Mouse (Mus musculus) limb, embryonic 10.5 days (tissue): ENCODE data around the gene Cdk4. TPM values are rescaled to one million over a fixed set of nuclear protein-coding genes. Genes with fewer than 3 reads are reported as not detected.
"Not testable (repeated sequence)": the region's sequence is repeated elsewhere in the genome, so short reads cannot be mapped to it uniquely, and the experiment has no call there.

Experiments
- DNase-seq: peaks from one replicate; pipeline ENCODE4 v3.0.0-alpha.2; 2017; ENCODE audit warnings: low spot score
- H3K27ac ChIP-seq: fragments of 300-500 bp; sonication (generic); 2 replicates; pipeline ENCODE4 v1.5.1; 2016; ENCODE audit warnings: mild to moderate bottlenecking
- H3K27me3 ChIP-seq: fragments of 300-500 bp; sonication (generic); 2 replicates; pipeline ENCODE4 v1.6.1; 2016; ENCODE audit warnings: low read depth, mild to moderate bottlenecking; ENCODE audit not compliant: poor library complexity, severe bottlenecking
- H3K36me3 ChIP-seq: fragments of 300-500 bp; sonication (generic); 2 replicates; pipeline ENCODE4 v1.6.1; 2016; ENCODE audit warnings: mild to moderate bottlenecking, moderate library complexity
- H3K4me1 ChIP-seq: fragments of 300-500 bp; sonication (generic); 2 replicates; pipeline ENCODE4 v1.6.1; 2016
- H3K4me3 ChIP-seq: fragments of 300-500 bp; sonication (generic); 2 replicates; pipeline ENCODE4 v1.5.1; 2016; ENCODE audit warnings: mild to moderate bottlenecking, moderate library complexity
- H3K9me3 ChIP-seq: fragments of 300-500 bp; sonication (generic); replicated peaks from 2 replicates; pipeline ENCODE4 v1.6.1; 2016; ENCODE audit warnings: mild to moderate bottlenecking
- WGBS: fragments of 180-500 bp; shearing (Covaris S2); methylation state at CpG from one replicate; pipeline ENCODE4 v1.1.7; 2016; 5-methylcytosine and 5-hydroxymethylcytosine counted together
- polyA plus RNA-seq: library from polyadenylated mRNA; unstranded; fragments of >200 nt; fragmentation: Nextera tagmentation; extraction: Ambion mirVana; gene quantifications from 2 replicates; pipeline ENCODE4 v1.2.1, GENCODE M21; 2016

The Cdk4 gene
- polyA plus RNA-seq, 1 experiment from 2014 or later = 3,142 TPM

- WGBS = 80% methylated on average over 9 of the region's 9 CpGs
- Histone ChIP-seq H3K27ac (peak overlapping the region; percentile 89; the same call in 1 of the 2 replicates), H3K9me3 (no peaks in the 10 kb centered on the region)
These were observed 7.9 kb downstream of the Cdk4 start for GRCm38 (mm10) chr10:127071203-127071602.

GRCm38 (mm10) chr10:127072270-127072669 lies 8.9 kb downstream of the Cdk4 start:
- 92% methylated on average over 4 of the region's 4 CpGs for WGBS
- H3K4me3 ChIP-seq, H3K27ac ChIP-seq, DNase-seq, H3K9me3 ChIP-seq: not testable (repeated sequence)
- H3K36me3 ChIP-seq = peaks cover 16% of the 10 kb centered on the region
- H3K27me3 ChIP-seq = peaks cover 26% of the 10 kb centered on the region
- peaks cover 30% of the 10 kb centered on the region for H3K4me1 ChIP-seq

More at GRCm38 (mm10) chr10:127071203-127071602, 7.9 kb downstream of the Cdk4 start:
- no peak for DNase-seq
- H3K4me3 ChIP-seq = peak overlapping the region; percentile 68
- H3K4me1 ChIP-seq = peaks cover 33% of the 10 kb centered on the region
- H3K27me3 ChIP-seq = peaks cover 15% of the 10 kb centered on the region
- H3K36me3 ChIP-seq = peaks cover 26% of the 10 kb centered on the region

- peaks cover 35% of the 10 kb centered on the region for H3K4me1 ChIP-seq
- 79% methylated on average over 2 of the region's 2 CpGs for WGBS
- H3K4me3 ChIP-seq, DNase-seq, H3K36me3 ChIP-seq, H3K27ac ChIP-seq, H3K9me3 ChIP-seq: not testable (repeated sequence)
- H3K27me3 ChIP-seq = peaks cover 33% of the 10 kb centered on the region
These were observed 9.6 kb downstream of the Cdk4 start for GRCm38 (mm10) chr10:127072969-127073368.

GRCm38 (mm10) chr10:127073981-127074380 lies 10.6 kb downstream of the Cdk4 start:
- peaks cover 43% of the 10 kb centered on the region for H3K27me3 ChIP-seq
- no peak overlapping the region for H3K27ac ChIP-seq
- no peak overlapping the region for H3K4me3 ChIP-seq
- WGBS = 92% methylated on average over 1 of the region's 1 CpGs
- DNase-seq = no peak
- no peaks in the 10 kb centered on the region for H3K9me3 ChIP-seq
- H3K4me1 ChIP-seq = peaks cover 38% of the 10 kb centered on the region
- H3K36me3 ChIP-seq = no peaks in the 10 kb centered on the region

GRCm38 (mm10) chr10:127075080-127075479 lies 11.7 kb downstream of the Cdk4 start, which contains the start of gene Agap2:
TSS of gene Agap2 (plus strand) at chr10:127075284.
- no peak for DNase-seq
- Histone ChIP-seq H3K4me1 (peaks cover 42% of the 10 kb centered on the region), H3K9me3 (no peaks in the 10 kb centered on the region), H3K36me3 (no peaks in the 10 kb centered on the region), H3K27ac (no peak within 1 kb of the TSS), H3K27me3 (peaks cover 54% of the 10 kb centered on the region), H3K4me3 (no peak within 1 kb of the TSS)
- 62% methylated on average over 9 of the region's 9 CpGs for WGBS

- DNase-seq = no peak
- no peaks in the 10 kb centered on the region for H3K36me3 ChIP-seq
- H3K27ac ChIP-seq = no peak overlapping the region
- peaks cover 60% of the 10 kb centered on the region for H3K27me3 ChIP-seq
- peaks cover 45% of the 10 kb centered on the region for H3K4me1 ChIP-seq
- 82% methylated on average over 8 of the region's 8 CpGs for WGBS
- H3K9me3 ChIP-seq = no peaks in the 10 kb centered on the region
- no peak overlapping the region for H3K4me3 ChIP-seq
These were observed 12.3 kb downstream of the Cdk4 start for GRCm38 (mm10) chr10:127075651-127076050.

- H3K36me3 ChIP-seq = no peaks in the 10 kb centered on the region
- no peak overlapping the region for H3K27ac ChIP-seq
- 38% methylated on average over 4 of the region's 4 CpGs for WGBS
- peaks cover 64% of the 10 kb centered on the region for H3K27me3 ChIP-seq
- no peak overlapping the region for H3K4me3 ChIP-seq
- peaks cover 44% of the 10 kb centered on the region for H3K4me1 ChIP-seq
- H3K9me3 ChIP-seq = no peaks in the 10 kb centered on the region
- no peak for DNase-seq
These were observed 12.7 kb downstream of the Cdk4 start for GRCm38 (mm10) chr10:127076082-127076481.

GRCm38 (mm10) chr10:127077515-127077914 lies 14.2 kb downstream of the Cdk4 start:
- H3K27ac ChIP-seq = no peak overlapping the region
- H3K4me3 ChIP-seq = no peak overlapping the region
- H3K9me3 ChIP-seq = no peaks in the 10 kb centered on the region
- peaks cover 51% of the 10 kb centered on the region for H3K4me1 ChIP-seq
- 4% methylated on average over 10 of the region's 10 CpGs for WGBS
- H3K36me3 ChIP-seq = no peaks in the 10 kb centered on the region
- peaks cover 79% of the 10 kb centered on the region for H3K27me3 ChIP-seq
- no peak for DNase-seq

- Histone ChIP-seq H3K9me3 (no peaks in the 10 kb centered on the region), H3K36me3 (no peaks in the 10 kb centered on the region), H3K4me3 (peak overlapping the region; percentile 61), H3K27me3 (peaks cover 85% of the 10 kb centered on the region), H3K4me1 (peaks cover 51% of the 10 kb centered on the region), H3K27ac (no peak overlapping the region)
- no peak for DNase-seq
- 5% methylated on average over 12 of the region's 12 CpGs for WGBS
These were observed 14.8 kb downstream of the Cdk4 start for GRCm38 (mm10) chr10:127078001-127078676.

- H3K4me3 ChIP-seq = peak overlapping the region; percentile 61
- no peaks in the 10 kb centered on the region for H3K36me3 ChIP-seq
- DNase-seq = peak; percentile 71
- H3K4me1 ChIP-seq = peaks cover 51% of the 10 kb centered on the region
- no peaks in the 10 kb centered on the region for H3K9me3 ChIP-seq
- 2% methylated on average over 49 of the region's 49 CpGs for WGBS
- peaks cover 93% of the 10 kb centered on the region for H3K27me3 ChIP-seq
- H3K27ac ChIP-seq = peak overlapping the region; percentile 60
These were observed 15.6 kb downstream of the Cdk4 start for GRCm38 (mm10) chr10:127078677-127079575.

- peak; percentile 60 for DNase-seq
- 1% methylated on average over 70 of the region's 70 CpGs for WGBS
- H3K4me3 ChIP-seq = peak overlapping the region; percentile 61
- H3K36me3 ChIP-seq = no peaks in the 10 kb centered on the region
- no peaks in the 10 kb centered on the region for H3K9me3 ChIP-seq
- H3K27ac ChIP-seq = peak overlapping the region; percentile 60
- peaks cover 51% of the 10 kb centered on the region for H3K4me1 ChIP-seq
- H3K27me3 ChIP-seq = peaks cover 100% of the 10 kb centered on the region
These were observed 16.5 kb downstream of the Cdk4 start for GRCm38 (mm10) chr10:127079665-127080391.

GRCm38 (mm10) chr10:127080901-127081780 lies 17.8 kb downstream of the Cdk4 start:
- Histone ChIP-seq H3K4me1 (peaks cover 46% of the 10 kb centered on the region), H3K9me3 (no peaks in the 10 kb centered on the region), H3K27me3 (peaks cover 95% of the 10 kb centered on the region), H3K4me3 (peak overlapping the region; percentile 28), H3K36me3 (no peaks in the 10 kb centered on the region), H3K27ac (no peak overlapping the region)
- DNase-seq = peak; percentile 41
- WGBS = 3% methylated on average over 48 of the region's 48 CpGs
